Mouse (Mus musculus): ENCODE data around the gene Rpgrip1l. TPM values are rescaled to one million over a fixed set of nuclear protein-coding genes. Genes with fewer than 3 reads are reported as not detected.
A peak's percentile ranks its signal among the peaks of the same experiment; 100 is the strongest.

Gene Rpgrip1l
- polyA plus RNA-seq (2012; rRNA removed), result 7.8 and 8.1 TPM in 2 replicates

DNA sequence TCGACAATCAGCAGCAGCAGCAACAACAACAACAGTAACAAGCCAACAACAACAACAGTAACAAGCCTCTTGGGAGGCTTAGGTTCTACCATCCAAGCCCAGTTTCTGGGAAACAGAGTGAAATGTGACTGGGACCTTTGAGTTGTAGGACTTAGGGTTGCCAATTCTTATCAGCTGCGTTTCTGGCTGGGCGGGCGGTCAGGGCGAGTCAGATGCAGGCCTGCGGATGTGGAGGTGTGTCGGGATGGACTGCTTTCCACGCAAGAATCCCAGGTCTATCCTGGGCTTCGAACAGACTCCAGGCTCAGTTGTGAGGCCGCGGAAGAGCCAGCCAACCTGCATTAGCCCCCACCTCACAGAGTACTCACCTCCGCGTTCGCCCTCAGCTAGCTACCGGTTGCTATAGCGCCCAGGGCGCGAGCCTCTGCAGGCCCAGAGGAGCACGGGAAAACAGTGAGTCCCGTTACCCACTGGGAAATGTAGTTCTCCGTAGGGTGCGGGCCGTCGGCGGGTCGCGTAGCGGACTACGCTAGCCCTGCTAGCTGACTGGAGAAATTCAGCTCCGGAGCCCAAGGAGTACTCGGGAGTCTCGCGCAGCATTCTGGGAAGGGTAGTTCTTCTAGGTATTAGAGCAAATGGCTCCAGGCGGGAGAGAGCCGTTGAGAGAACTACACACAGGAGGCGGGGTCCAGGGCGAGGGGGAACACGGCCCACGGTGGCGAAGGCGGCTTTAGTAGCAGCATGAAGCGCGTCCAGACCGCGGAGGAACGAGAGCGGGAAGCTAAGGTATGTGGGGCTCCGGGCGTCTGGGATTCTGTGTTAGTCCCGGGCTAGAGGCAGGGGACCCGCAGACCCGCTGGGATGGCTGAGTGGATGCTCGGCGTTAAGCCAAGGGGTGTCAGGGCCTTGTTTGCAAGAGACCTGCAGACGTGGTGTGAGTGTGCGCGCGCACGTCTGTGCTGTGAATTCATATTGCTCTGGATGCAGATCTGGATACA is at the start of gene Rpgrip1l, which contains the start of gene Fto:
Rpgrip1l (minus strand) TSS at position 428 of the 998 bp plus-strand sequence.
Fto (plus strand) TSS at position 691 of the 998 bp plus-strand sequence.
- H3K4me3 ChIP-seq (ENCODE audit: insufficient read depth, low read length), result peak within 1 kb of the TSS; percentile 66
- H3K27ac ChIP-seq (ENCODE audit: insufficient read depth, low read length), result peak within 1 kb of the TSS; percentile 24
- TF ChIP-seq POLR2A (IDR thresholded peaks at IDR 0.05; ENCODE audit: extremely low read depth, insufficient read depth, low read length) (peak; percentile 51; the same call in 1 of the 2 replicates), CTCF (IDR thresholded peaks at IDR 0.05; ENCODE audit: extremely low read depth, insufficient read depth, low read length) (no peak)
- peaks cover 1% of the 10 kb centered on the region; the same call in 1 of the 2 replicates for H3K4me1 ChIP-seq (ENCODE audit: control insufficient read depth, insufficient read depth, low read length)

DNA sequence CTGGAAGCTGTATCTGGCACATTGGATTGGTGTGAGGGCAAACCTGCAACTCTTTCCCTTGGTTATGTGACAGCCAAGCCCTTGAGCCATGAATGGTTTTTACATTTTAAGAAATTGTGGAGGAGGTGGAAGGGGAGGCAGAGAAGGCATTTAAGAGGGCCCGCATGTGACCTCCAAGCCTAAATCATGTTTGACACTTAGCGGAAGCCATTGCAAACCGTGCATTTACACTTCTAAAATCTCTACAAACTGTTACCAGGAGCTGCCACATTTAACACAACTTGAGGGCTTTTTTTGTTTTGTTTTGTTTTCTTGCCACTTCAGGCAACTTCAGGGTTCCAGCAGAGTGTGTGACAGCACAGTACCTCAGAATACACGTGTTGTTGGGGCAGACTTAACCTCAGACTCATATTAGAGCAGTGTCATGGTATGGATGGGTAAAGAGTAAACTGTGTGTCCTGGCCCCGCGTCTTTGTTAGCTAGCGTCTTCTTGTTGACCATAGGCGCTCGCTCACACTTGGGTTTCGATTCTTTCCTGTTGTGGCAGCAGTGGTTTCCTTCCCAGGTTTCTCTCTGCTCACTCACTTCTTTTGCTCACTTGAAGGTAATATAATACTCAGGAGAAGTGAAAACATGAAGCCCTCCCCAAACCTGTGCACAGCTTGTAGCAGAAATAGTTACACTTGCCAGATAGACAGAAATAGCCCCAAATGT is 47.7 kb upstream of the Rpgrip1l start:
- peaks cover 9% of the 10 kb centered on the region for H3K4me1 ChIP-seq (ENCODE audit: control insufficient read depth, insufficient read depth, low read length)
- TF ChIP-seq CTCF (IDR thresholded peaks at IDR 0.05; ENCODE audit: extremely low read depth, insufficient read depth, low read length) (no peak), POLR2A (IDR thresholded peaks at IDR 0.05; ENCODE audit: extremely low read depth, insufficient read depth, low read length) (no peak)
- H3K4me3 ChIP-seq (ENCODE audit: insufficient read depth, low read length), result no peak overlapping the region
- no peak overlapping the region for H3K27ac ChIP-seq (ENCODE audit: insufficient read depth, low read length)

DNA sequence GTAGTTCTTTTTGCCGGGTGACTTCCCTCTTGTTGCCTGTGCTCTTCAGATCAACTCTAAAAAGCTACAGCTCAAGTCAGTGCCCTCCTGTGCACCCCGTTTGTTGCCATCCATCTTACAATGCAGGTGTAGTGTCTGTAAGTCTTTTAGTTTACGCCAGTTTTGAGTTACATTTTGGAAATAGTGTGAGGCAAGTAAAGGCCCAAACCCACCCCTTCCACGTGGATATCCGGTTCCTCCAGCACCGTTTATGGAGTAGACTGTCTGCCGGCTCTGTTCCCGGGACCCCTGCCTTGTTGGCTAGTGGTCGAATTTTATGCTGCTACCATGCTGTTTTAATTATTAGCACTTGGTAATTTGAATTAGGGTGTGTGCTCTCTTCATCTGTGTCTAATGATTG is 46.4 kb upstream of the Rpgrip1l start:
- Histone ChIP-seq H3K4me1 (ENCODE audit: control insufficient read depth, insufficient read depth, low read length) (peaks cover 16% of the 10 kb centered on the region), H3K27ac (ENCODE audit: insufficient read depth, low read length) (no peak overlapping the region), H3K4me3 (ENCODE audit: insufficient read depth, low read length) (no peak overlapping the region)
- TF ChIP-seq CTCF (IDR thresholded peaks at IDR 0.05; ENCODE audit: extremely low read depth, insufficient read depth, low read length) (no peak), POLR2A (IDR thresholded peaks at IDR 0.05; ENCODE audit: extremely low read depth, insufficient read depth, low read length) (no peak)

DNA sequence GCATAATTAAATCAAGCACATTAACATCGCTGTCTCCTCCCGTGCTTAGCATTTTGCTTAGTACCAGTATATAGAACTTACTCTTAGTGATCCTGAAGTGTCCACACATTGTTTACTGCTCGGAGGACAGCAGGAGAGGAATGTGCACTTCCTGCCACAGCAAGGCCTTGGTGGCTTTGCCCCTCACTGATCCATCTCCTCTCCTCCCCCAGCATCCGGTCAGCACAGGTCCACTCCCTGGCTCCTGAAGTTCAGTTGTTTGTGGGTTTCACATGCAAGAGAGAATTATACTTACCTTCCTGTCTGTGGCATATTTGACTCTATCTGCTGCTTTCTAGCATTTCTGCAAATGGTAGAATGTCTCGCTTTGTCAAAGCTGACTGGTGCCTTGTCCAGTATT is 45.0 kb upstream of the Rpgrip1l start:
- TF ChIP-seq CTCF (IDR thresholded peaks at IDR 0.05; ENCODE audit: extremely low read depth, insufficient read depth, low read length), result no peak
- TF ChIP-seq POLR2A (IDR thresholded peaks at IDR 0.05; ENCODE audit: extremely low read depth, insufficient read depth, low read length), result no peak
- Histone ChIP-seq H3K4me3 (ENCODE audit: insufficient read depth, low read length) (no peak overlapping the region), H3K27ac (ENCODE audit: insufficient read depth, low read length) (no peak overlapping the region), H3K4me1 (ENCODE audit: control insufficient read depth, insufficient read depth, low read length) (peaks cover 11% of the 10 kb centered on the region)

DNA sequence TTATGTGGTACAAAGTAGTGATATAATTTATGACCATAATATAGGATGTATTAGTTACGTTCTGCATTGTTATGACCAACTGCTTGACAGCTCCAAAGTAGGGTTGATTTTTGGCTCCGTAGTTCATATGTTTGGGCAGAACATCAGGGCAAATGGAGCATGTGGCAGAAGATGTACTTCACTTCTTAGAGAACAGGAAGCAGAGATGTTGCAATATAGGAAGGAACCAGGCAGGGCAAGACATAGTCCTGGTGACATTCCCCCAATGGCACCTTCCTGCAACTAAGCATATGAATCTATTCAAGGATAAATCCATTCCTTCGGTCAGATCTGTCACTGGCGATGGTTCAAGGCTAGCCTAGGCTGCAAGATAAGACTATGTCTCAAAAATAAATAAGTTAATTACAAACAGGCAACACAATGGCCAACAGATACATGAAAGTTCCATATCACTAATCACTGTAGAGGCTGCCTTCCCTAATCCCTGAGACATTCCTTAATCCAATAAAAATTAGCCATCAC is 44.5 kb upstream of the Rpgrip1l start:
- Histone ChIP-seq H3K4me3 (ENCODE audit: insufficient read depth, low read length) (no peak overlapping the region), H3K27ac (ENCODE audit: insufficient read depth, low read length) (no peak overlapping the region), H3K4me1 (ENCODE audit: control insufficient read depth, insufficient read depth, low read length) (peaks cover 11% of the 10 kb centered on the region)
- no peak for TF ChIP-seq POLR2A (IDR thresholded peaks at IDR 0.05; ENCODE audit: extremely low read depth, insufficient read depth, low read length)

DNA sequence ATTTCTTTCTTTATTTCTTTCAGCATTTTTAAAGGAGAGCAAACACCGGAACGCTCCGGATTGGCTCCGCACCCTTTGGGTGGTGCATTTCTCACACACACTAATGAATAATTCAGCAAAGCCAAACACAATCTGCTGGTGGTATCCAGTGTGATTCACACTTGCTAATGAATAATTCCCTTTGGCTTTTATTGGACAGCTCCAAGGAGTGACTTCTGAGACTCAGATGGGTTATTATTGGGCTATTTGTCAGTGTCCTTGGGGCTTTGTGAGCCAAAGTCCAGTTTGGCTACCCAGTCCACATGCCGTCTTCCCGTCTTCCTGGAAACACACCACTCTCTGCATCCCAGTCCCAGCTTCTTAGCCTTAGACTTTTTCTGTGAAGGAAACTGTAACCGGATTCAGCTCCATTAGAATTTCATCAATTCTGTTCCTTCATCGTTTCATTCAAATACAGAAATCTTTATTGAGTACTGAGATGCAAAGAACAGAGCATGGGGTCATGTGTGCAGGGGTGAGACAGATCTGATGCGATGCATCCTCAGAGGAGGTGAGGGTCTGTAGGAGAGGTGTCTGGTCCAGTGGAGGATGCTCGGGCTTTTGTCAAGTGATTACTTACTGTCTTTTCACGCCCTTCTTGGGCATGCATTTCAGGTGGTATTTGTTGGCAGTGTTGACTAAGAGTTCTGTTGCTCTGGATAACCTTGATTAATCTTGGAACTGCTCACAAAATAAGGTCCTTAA is 43.1 kb upstream of the Rpgrip1l start:
- H3K27ac ChIP-seq (ENCODE audit: insufficient read depth, low read length), result no peak overlapping the region
- H3K4me1 ChIP-seq (ENCODE audit: control insufficient read depth, insufficient read depth, low read length), result peaks cover 11% of the 10 kb centered on the region
- no peak overlapping the region for H3K4me3 ChIP-seq (ENCODE audit: insufficient read depth, low read length)
- TF ChIP-seq POLR2A (IDR thresholded peaks at IDR 0.05; ENCODE audit: extremely low read depth, insufficient read depth, low read length) (no peak), CTCF (IDR thresholded peaks at IDR 0.05; ENCODE audit: extremely low read depth, insufficient read depth, low read length) (no peak)

DNA sequence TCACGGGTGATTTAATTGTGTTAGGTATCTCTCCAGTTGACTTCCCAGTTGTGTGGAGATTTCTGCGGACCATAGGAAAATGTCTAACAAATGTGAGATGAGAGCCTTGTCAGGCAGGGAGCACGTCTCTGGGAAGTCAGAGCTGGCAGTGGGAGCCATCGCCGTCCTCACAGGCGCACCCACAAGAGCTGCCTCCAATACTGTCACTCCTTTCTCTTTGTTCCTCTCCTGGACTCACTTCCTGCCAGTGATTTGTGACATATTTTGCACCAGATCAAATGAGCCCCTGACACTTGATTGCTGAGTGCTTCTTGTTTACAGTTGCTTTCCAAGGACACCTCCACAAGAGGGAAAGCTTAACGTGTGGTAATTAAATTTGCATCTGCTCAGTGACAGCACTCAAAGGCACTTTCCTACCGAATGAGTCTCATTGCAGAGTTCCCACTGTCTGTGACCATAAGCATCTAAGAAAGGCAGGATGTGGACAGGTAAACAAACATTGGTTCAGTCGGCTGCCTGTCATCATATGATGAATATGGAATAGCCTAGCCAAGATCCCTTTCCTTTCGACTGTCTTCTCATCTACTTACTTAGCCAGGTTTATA is 42.3 kb upstream of the Rpgrip1l start:
- H3K27ac ChIP-seq (ENCODE audit: insufficient read depth, low read length), result no peak overlapping the region
- H3K4me1 ChIP-seq (ENCODE audit: control insufficient read depth, insufficient read depth, low read length), result peaks cover 7% of the 10 kb centered on the region
- TF ChIP-seq CTCF (IDR thresholded peaks at IDR 0.05; ENCODE audit: extremely low read depth, insufficient read depth, low read length), result no peak
- TF ChIP-seq POLR2A (IDR thresholded peaks at IDR 0.05; ENCODE audit: extremely low read depth, insufficient read depth, low read length), result no peak
- no peak overlapping the region for H3K4me3 ChIP-seq (ENCODE audit: insufficient read depth, low read length)

DNA sequence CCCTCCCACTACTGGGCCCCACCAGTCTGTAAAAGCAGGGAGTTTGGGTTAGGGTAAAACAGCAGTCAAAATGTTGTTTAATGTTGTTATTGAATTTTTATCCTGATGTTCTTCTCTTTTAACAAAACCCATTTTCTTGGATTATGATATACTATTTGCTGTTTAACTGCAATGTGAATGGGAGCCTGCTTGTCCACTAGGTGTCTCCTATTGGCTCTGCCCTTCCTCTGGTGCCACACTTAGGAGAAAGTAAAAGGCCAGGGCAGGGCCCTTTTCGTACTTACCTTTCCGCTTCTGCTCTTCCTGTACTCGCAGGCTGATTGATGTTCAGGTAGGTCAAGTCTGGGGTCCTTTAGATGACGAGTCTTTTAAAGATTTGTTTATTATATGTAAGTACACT is 40.8 kb upstream of the Rpgrip1l start:
- TF ChIP-seq POLR2A (IDR thresholded peaks at IDR 0.05; ENCODE audit: extremely low read depth, insufficient read depth, low read length) (no peak), CTCF (IDR thresholded peaks at IDR 0.05; ENCODE audit: extremely low read depth, insufficient read depth, low read length) (0 out of 2 replicates have a peak, but pooled peaks have one; percentile 11)
- Histone ChIP-seq H3K4me3 (ENCODE audit: insufficient read depth, low read length) (no peak overlapping the region), H3K27ac (ENCODE audit: insufficient read depth, low read length) (no peak overlapping the region), H3K4me1 (ENCODE audit: control insufficient read depth, insufficient read depth, low read length) (peaks cover 9% of the 10 kb centered on the region)

Data from cortical plate, adult 2 months (tissue).